Mouse (Mus musculus) neural tube, embryonic 10.5 days (tissue): ENCODE data around the gene Ubp1.
A peak's percentile ranks its signal among the peaks of the same experiment; 100 is the strongest.

Experiments used
- DNase-seq: peaks from one replicate; pipeline ENCODE4 v3.0.0-alpha.2; 2017; ENCODE audit warnings: low spot score; ENCODE audit errors: extremely low spot score

Gene Ubp1

GRCm38 (mm10) chr9:113969399-113969798 is 38.7 kb downstream of the Ubp1 start:
- DNase-seq = no peak

- DNase-seq = no peak
Measured at GRCm38 (mm10) chr9:113970041-113970440, 39.3 kb downstream of the Ubp1 start.

- DNase-seq = no peak
Measured at GRCm38 (mm10) chr9:113971615-113972014, 40.9 kb downstream of the Ubp1 start.

- no peak for DNase-seq
Measured at GRCm38 (mm10) chr9:113973857-113974256, 43.1 kb downstream of the Ubp1 start.

GRCm38 (mm10) chr9:113974945-113975344 is 44.2 kb downstream of the Ubp1 start:
- DNase-seq = no peak

- DNase-seq = no peak
Measured at GRCm38 (mm10) chr9:113975442-113975841, 44.7 kb downstream of the Ubp1 start.

- DNase-seq = no peak
Measured at GRCm38 (mm10) chr9:113976264-113976663, 45.5 kb downstream of the Ubp1 start.

GRCm38 (mm10) chr9:113977225-113977840 is 46.6 kb downstream of the Ubp1 start:
- no peak for DNase-seq

- no peak for DNase-seq
Measured at GRCm38 (mm10) chr9:113978656-113979055, 47.9 kb downstream of the Ubp1 start.

- DNase-seq = no peak
Measured at GRCm38 (mm10) chr9:113979356-113979755, 48.6 kb downstream of the Ubp1 start.

GRCm38 (mm10) chr9:113981099-113981880 is 50.6 kb downstream of the Ubp1 start:
- no peak for DNase-seq

- no peak for DNase-seq
Measured at GRCm38 (mm10) chr9:113982451-113982850, 51.7 kb downstream of the Ubp1 start.

- no peak for DNase-seq
Measured at GRCm38 (mm10) chr9:113982883-113983670, 52.3 kb downstream of the Ubp1 start.

GRCm38 (mm10) chr9:113984946-113985620 is 54.3 kb downstream of the Ubp1 start:
- DNase-seq = no peak

- peak; percentile 87 for DNase-seq
Measured at GRCm38 (mm10) chr9:113990547-113991248, 60.0 kb downstream of the Ubp1 start.

- no peak for DNase-seq
Measured at GRCm38 (mm10) chr9:113992810-113993209, 62.1 kb downstream of the Ubp1 start.

- DNase-seq = no peak
Measured at GRCm38 (mm10) chr9:113998311-113998710, 67.6 kb downstream of the Ubp1 start.

GRCm38 (mm10) chr9:114006801-114007200 is 76.1 kb downstream of the Ubp1 start:
- DNase-seq = no peak

- DNase-seq = no peak
Measured at GRCm38 (mm10) chr9:114007850-114008350, 77.2 kb downstream of the Ubp1 start.

GRCm38 (mm10) chr9:114009526-114009925 is 78.8 kb downstream of the Ubp1 start:
- no peak for DNase-seq

- DNase-seq = no peak
Measured at GRCm38 (mm10) chr9:114011203-114011602, 80.5 kb downstream of the Ubp1 start.
